Mouse (Mus musculus) cortical plate, adult 2 months (tissue): ENCODE results near the gene Map3k3. TPM values are rescaled to one million over a fixed set of nuclear protein-coding genes. Genes with fewer than 3 reads are reported as not detected.

Source experiments
- H3K27ac ChIP-seq: fragments of 200-500 bp; 2 replicates; pipeline ENCODE4 v1.5.1; 2012; ENCODE audit warnings: low read length, control low read depth, inconsistent platforms; ENCODE audit not compliant: insufficient read depth
- H3K4me1 ChIP-seq: fragments of 200-500 bp; 2 replicates; pipeline ENCODE4 v1.6.1; 2011; ENCODE audit warnings: low read length; ENCODE audit not compliant: control insufficient read depth, insufficient read depth
- H3K4me3 ChIP-seq: fragments of 200-500 bp; 2 replicates; pipeline ENCODE4 v1.5.1; 2011; ENCODE audit warnings: mild to moderate bottlenecking, low read length, control low read depth; ENCODE audit not compliant: insufficient read depth
- CTCF ChIP-seq: fragments of 200-500 bp; IDR thresholded peaks from 2 replicates; pipeline ENCODE4 v1.5.1; 2011; ENCODE audit warnings: mild to moderate bottlenecking, control low read depth, low read length; ENCODE audit not compliant: insufficient read depth; ENCODE audit errors: extremely low read depth
- POLR2A ChIP-seq: fragments of 200-500 bp; IDR thresholded peaks from 2 replicates; pipeline ENCODE4 v1.6.1; 2011; ENCODE audit warnings: mild to moderate bottlenecking, low read length, control low read depth; ENCODE audit not compliant: insufficient read depth; ENCODE audit errors: extremely low read depth
- polyA plus RNA-seq: library from polyadenylated mRNA; depleted of rRNA; stranded (reverse); fragments of >200 nt; gene quantifications from 2 replicates; pipeline ENCODE4 v1.2.3, GENCODE M21; 2012

The Map3k3 gene
- polyA plus RNA-seq, 1 experiment = 32.3 TPM

GRCm38 (mm10) chr11:106179711-106180448 lies 95.5 kb downstream of the Map3k3 start:
- peak overlapping the region; percentile 65; the same call in 1 of the 2 replicates for H3K27ac ChIP-seq
- H3K4me1 ChIP-seq = peaks cover 8% of the 10 kb centered on the region
- no peak overlapping the region for H3K4me3 ChIP-seq
- TF ChIP-seq CTCF = no peak
- TF ChIP-seq POLR2A = peak; percentile 50

- TF ChIP-seq CTCF = no peak
- TF ChIP-seq POLR2A = no peak
- Histone ChIP-seq H3K4me1 (peaks cover 6% of the 10 kb centered on the region), H3K4me3 (no peak overlapping the region), H3K27ac (peak overlapping the region; percentile 36; the same call in 1 of the 2 replicates)
Measured at GRCm38 (mm10) chr11:106180449-106180801, 96.0 kb downstream of the Map3k3 start.

GRCm38 (mm10) chr11:106187326-106187725 lies 102.9 kb downstream of the Map3k3 start:
- TF ChIP-seq POLR2A = no peak
- TF ChIP-seq CTCF = no peak
- no peak overlapping the region for H3K4me3 ChIP-seq
- no peak overlapping the region for H3K27ac ChIP-seq
- H3K4me1 ChIP-seq = no peaks in the 10 kb centered on the region

- TF ChIP-seq POLR2A = no peak
- TF ChIP-seq CTCF = no peak
- no peak overlapping the region for H3K4me3 ChIP-seq
- H3K27ac ChIP-seq = no peak overlapping the region
- no peaks in the 10 kb centered on the region for H3K4me1 ChIP-seq
Measured at GRCm38 (mm10) chr11:106191716-106192115, 107.3 kb downstream of the Map3k3 start.

GRCm38 (mm10) chr11:106192241-106192640 lies 107.8 kb downstream of the Map3k3 start:
- peak overlapping the region; percentile 41; the same call in 1 of the 2 replicates for H3K4me3 ChIP-seq
- H3K4me1 ChIP-seq = no peaks in the 10 kb centered on the region
- no peak for TF ChIP-seq POLR2A
- TF ChIP-seq CTCF = no peak
- no peak overlapping the region for H3K27ac ChIP-seq

DNA sequence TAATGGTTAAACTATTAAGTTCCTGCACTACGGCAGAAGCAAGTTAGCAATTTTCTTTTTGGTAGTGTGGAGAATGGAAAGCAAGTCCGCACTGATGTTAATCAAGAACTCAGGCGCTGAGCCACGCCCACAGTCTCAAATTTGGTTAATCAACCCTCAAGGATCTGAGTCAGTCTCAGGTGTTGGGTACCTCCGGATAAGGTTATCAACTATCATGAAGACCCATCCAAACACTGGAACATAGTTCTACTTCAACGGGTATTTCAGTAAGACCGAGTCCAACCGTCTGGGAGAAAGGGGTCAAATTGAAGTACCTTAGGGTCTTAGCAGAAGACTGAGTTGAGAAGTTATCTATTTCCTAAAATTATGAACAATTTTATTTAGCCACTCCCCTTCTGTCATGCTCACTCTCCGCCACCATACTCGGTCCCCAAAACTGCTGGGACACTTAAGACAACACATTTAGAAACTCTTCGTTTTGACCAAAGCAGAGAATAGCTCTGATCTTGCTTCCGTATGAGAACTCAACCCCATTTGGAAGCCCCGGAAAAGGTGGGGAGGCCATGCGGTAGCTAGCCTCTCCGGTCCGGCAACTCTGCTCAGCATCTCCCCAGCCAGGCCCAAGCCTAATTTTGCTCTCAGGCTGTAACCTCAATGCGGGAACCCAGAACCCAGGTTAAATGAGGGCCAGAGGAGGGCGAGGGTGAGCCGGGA lies 108.4 kb downstream of the Map3k3 start:
- no peak for TF ChIP-seq CTCF
- no peak for TF ChIP-seq POLR2A
- Histone ChIP-seq H3K4me1 (no peaks in the 10 kb centered on the region), H3K27ac (no peak overlapping the region), H3K4me3 (peak overlapping the region; percentile 41)

- Histone ChIP-seq H3K27ac (peak overlapping the region; percentile 7; the same call in 1 of the 2 replicates), H3K4me3 (peak overlapping the region; percentile 41), H3K4me1 (no peaks in the 10 kb centered on the region)
- TF ChIP-seq POLR2A = peak; percentile 90
- TF ChIP-seq CTCF = no peak
Measured at GRCm38 (mm10) chr11:106193371-106194154, 109.2 kb downstream of the Map3k3 start.

DNA sequence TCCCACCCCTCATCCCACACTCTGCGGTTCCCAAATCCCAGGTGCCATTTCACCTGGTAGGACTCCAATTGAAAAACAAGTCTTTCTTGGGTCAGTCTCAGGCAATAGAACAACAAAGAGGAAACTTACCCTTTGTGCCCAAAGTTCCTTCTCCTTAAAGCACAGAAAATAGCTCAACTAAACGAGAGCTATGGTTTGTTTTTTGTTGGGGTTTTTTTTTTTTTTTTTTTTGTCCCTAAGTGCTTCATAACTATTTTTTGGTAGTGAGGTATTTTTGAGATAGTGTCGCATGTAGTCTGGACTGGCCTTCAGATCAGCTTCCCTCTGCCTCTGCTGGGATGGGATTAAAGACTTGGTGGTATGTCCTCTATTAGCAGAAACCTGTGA lies 109.7 kb downstream of the Map3k3 start:
- Histone ChIP-seq H3K4me3 (peak overlapping the region; percentile 41; the same call in 1 of the 2 replicates), H3K27ac (0 out of 2 replicates have a peak overlapping the region, but pooled peaks have one; percentile 7), H3K4me1 (no peaks in the 10 kb centered on the region)
- TF ChIP-seq POLR2A (no peak), CTCF (no peak)

DNA sequence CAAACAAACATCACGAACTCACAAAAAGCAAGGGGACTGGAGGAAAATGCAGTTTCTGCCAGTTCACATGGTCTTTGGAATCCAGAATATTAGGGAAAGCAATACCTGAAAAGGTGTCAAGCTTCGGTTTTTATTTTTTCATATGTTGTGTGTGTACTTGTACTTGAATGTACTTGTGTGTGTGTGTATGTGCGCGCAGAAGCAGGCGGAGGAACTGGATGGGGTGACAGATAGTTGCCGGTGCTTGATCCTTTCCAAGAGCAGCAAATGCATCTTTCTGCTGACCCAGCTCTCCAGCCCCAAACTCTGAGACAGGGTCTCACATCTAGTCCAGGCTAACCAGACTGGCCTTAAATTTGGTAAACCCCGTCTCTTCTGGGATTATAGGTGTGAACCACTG lies 110.5 kb downstream of the Map3k3 start:
- TF ChIP-seq CTCF = no peak
- no peak for TF ChIP-seq POLR2A
- Histone ChIP-seq H3K27ac (no peak overlapping the region), H3K4me3 (no peak overlapping the region), H3K4me1 (no peaks in the 10 kb centered on the region)

DNA sequence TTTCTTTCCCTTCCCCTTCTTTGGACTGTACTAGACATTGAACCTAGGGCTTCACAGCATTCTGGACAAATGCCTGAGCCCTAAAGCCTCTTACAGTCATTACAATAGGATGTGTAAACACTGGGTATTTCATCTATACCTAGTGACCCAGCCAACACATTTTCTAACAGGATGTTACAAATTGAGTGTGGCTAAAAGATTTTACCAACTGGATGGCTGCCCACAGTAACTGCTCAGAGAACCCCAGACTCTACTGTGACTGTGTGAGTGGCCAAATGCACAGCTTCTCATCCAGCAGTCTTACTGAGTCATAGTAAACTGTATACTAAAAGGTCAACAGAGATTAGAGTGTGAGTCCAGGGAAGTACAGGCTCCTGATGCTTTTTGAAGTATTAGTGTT lies 110.9 kb downstream of the Map3k3 start:
- Histone ChIP-seq H3K4me1 (no peaks in the 10 kb centered on the region), H3K27ac (no peak overlapping the region), H3K4me3 (no peak overlapping the region)
- TF ChIP-seq CTCF (no peak), POLR2A (no peak)
